Mouse (Mus musculus) kidney, postnatal 25 days (tissue): Measurements from ENCODE around the gene Fndc10.
"Not testable (repeated sequence)": the region's sequence is repeated elsewhere in the genome, so short reads cannot be mapped to it uniquely, and the experiment has no call there.

ENCODE experiments used
- DNase-seq, 2 experiments: peaks; one replicate each; pipeline ENCODE4 v3.0.0; 2021; ENCODE audit warnings: mixed read lengths in 2 of 2

The Fndc10 gene

GRCm38 (mm10) chr4:155736421-155736820 is 42.3 kb downstream of the Fndc10 start:
- DNase-seq, result no peak

- no peak for DNase-seq
These were observed 44.1 kb downstream of the Fndc10 start for GRCm38 (mm10) chr4:155738262-155738661.

- peak in 1 of 2 experiments; percentile 37 for DNase-seq
These were observed 45.0 kb downstream of the Fndc10 start for GRCm38 (mm10) chr4:155739152-155739551.

GRCm38 (mm10) chr4:155739741-155740636 is 45.8 kb downstream of the Fndc10 start:
- peak; percentile 20 to 50 for DNase-seq

- not testable (repeated sequence) for DNase-seq
These were observed 46.5 kb downstream of the Fndc10 start for GRCm38 (mm10) chr4:155740681-155741080.

GRCm38 (mm10) chr4:155742684-155743083 is 48.5 kb downstream of the Fndc10 start:
- DNase-seq, result no peak

- no peak for DNase-seq
These were observed 50.3 kb downstream of the Fndc10 start for GRCm38 (mm10) chr4:155744474-155744873.

GRCm38 (mm10) chr4:155745136-155745535 is 51.0 kb downstream of the Fndc10 start:
- no peak for DNase-seq
